Mouse (Mus musculus): ENCODE data around the gene Rad9a. TPM values are rescaled to one million over a fixed set of nuclear protein-coding genes. Genes with fewer than 3 reads are reported as not detected.
A peak's percentile ranks its signal among the peaks of the same experiment; 100 is the strongest.

Rad9a gene
- total RNA-seq, 4 experiments from 2014 or later = 5.3 to 6.2 (median 5.6) TPM

GRCm38 (mm10) chr19:4193129-4193528, 8.3 kb downstream of the Rad9a start:
- DNase-seq (ENCODE audit: low spot score) = no peak

GRCm38 (mm10) chr19:4192251-4192985, 9.0 kb downstream of the Rad9a start:
- no peak for DNase-seq (ENCODE audit: low spot score)

GRCm38 (mm10) chr19:4191528-4192250, 9.8 kb downstream of the Rad9a start, which contains the start of gene Ppp1ca:
Gene Ppp1ca (plus strand): TSS chr19:4192065.
- DNase-seq (ENCODE audit: low spot score) = peak; percentile 92

- DNase-seq (ENCODE audit: low spot score) = no peak
Measured at GRCm38 (mm10) chr19:4190831-4191334, 10.6 kb downstream of the Rad9a start, which contains the start of gene Tbc1d10c. Gene Tbc1d10c (minus strand): TSS chr19:4191284.

GRCm38 (mm10) chr19:4189051-4189620, 12.3 kb downstream of the Rad9a start:
- DNase-seq (ENCODE audit: low spot score) = no peak

GRCm38 (mm10) chr19:4187303-4187702, 14.2 kb downstream of the Rad9a start:
- no peak for DNase-seq (ENCODE audit: low spot score)

GRCm38 (mm10) chr19:4184976-4185975, 16.2 kb downstream of the Rad9a start:
- no peak for DNase-seq (ENCODE audit: low spot score)

GRCm38 (mm10) chr19:4183689-4184088, 17.8 kb downstream of the Rad9a start:
- no peak for DNase-seq (ENCODE audit: low spot score)

- no peak for DNase-seq (ENCODE audit: low spot score)
Measured at GRCm38 (mm10) chr19:4181892-4182291, 19.6 kb downstream of the Rad9a start.

- DNase-seq (ENCODE audit: low spot score) = no peak
Measured at GRCm38 (mm10) chr19:4180411-4180810, 21.1 kb downstream of the Rad9a start.

GRCm38 (mm10) chr19:4175368-4175947, 26.0 kb downstream of the Rad9a start, which contains the start of gene Carns1:
Gene Carns1 (minus strand): TSS chr19:4175479.
- no peak for DNase-seq (ENCODE audit: low spot score)

- no peak for DNase-seq (ENCODE audit: low spot score)
Measured at GRCm38 (mm10) chr19:4172925-4173324, 28.5 kb downstream of the Rad9a start.

GRCm38 (mm10) chr19:4171393-4172290, 29.8 kb downstream of the Rad9a start:
- no peak for DNase-seq (ENCODE audit: low spot score)

GRCm38 (mm10) chr19:4170723-4171392, 30.6 kb downstream of the Rad9a start:
- no peak for DNase-seq (ENCODE audit: low spot score)

GRCm38 (mm10) chr19:4169810-4170209, 31.7 kb downstream of the Rad9a start:
- DNase-seq (ENCODE audit: low spot score) = no peak

- DNase-seq (ENCODE audit: low spot score) = peak; percentile 99
Measured at GRCm38 (mm10) chr19:4169378-4169784, 32.1 kb downstream of the Rad9a start.

- DNase-seq (ENCODE audit: low spot score) = no peak
Measured at GRCm38 (mm10) chr19:4166678-4167476, 34.6 kb downstream of the Rad9a start.

GRCm38 (mm10) chr19:4164721-4165120, 36.7 kb downstream of the Rad9a start:
- DNase-seq (ENCODE audit: low spot score) = no peak

Measured in heart, adult 8-10 months (tissue).